Mouse (Mus musculus): ENCODE measurements around the gene Panx1. TPM values are rescaled to one million over a fixed set of nuclear protein-coding genes. Genes with fewer than 3 reads are reported as not detected.

Gene Panx1
- polyA plus RNA-seq, 1 experiment: 28.2 TPM

DNA sequence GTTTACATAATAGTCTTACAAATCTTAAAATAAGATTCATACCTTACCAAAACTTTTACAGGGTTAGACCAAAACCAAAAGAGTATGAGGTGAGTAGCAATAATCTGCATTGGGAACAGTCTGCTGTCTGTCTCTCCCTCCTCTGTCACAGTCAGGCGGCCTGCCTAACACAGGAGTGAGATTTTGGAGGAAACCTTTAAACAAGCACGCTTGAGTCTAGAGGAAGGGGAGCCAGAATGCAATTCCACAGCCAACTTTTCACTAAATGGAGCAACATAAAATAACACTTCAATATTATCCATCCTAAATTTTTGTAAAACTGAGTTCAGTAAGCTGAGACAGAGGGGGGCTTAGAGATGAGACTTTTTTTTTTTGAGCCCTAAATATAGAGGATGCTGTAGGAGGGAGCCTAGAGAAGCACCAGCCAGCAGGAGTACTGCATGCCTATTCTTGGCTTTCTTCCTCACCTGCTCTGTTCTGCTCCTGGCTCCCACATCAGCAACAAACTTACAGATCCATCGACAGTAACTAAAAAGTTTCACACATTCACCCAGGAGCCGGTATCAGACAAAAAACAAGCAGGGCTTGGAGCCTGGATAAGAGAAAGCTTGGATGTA lies 63.6 kb downstream of the Panx1 start:
- H3K4me1 ChIP-seq (ENCODE audit: control insufficient read depth, insufficient read depth, low read length): peaks cover 6% of the 10 kb centered on the region
- TF ChIP-seq POLR2A (IDR thresholded peaks at IDR 0.05; ENCODE audit: borderline replicate concordance, low read depth, low read length): no peak
- no peak for TF ChIP-seq CTCF (IDR thresholded peaks at IDR 0.05; ENCODE audit: low read depth, low read length)
- H3K4me3 ChIP-seq (ENCODE audit: insufficient read depth, low read length): no peak overlapping the region
- H3K27ac ChIP-seq (ENCODE audit: insufficient read depth, low read depth, low read length): no peak overlapping the region

DNA sequence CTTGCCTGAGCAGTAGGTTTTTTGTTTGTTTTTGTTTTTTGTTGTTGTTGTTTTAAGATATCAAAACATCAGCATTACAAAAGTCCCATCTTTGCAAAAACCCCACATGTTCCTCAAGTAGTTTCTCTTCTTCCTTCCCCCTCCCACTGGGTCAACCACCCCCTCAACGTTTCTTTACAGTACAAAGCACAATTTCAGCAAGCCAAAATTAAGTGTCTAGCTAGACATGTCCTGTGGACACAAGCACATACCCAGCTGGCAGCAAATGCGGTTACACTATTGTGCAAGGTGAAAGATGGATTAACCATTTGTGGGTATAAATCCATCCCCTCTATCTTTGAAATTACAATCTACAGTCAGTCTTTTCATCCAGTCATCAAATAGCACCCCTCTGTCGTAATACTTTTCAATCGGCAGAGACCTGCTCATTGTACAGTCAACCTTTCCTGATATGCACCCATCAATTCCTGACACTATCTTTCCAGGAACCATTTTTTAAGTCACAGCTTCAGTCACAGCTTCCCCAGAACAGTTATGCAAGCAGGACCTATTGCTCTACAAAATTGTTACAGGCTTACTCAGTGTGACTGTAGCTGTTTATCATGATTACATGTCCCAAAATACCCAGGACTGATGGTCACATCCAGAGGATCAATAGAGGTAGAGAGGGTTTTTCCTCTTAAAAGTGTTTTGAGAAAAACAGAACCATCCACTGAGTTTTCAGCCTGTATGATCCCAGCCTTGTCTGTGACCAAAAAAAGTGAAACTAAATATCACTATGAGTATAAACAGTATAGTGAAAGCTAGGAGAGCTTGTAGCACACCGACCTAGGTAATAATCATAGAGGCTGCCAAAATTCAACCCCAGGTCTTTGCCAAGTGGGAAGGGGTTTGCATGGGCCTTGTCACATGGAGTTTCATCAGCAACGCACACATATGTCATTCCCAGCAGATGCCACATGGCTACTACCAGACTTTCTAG lies 70.7 kb downstream of the Panx1 start:
- Histone ChIP-seq H3K4me3 (ENCODE audit: insufficient read depth, low read length) (no peak overlapping the region), H3K4me1 (ENCODE audit: control insufficient read depth, insufficient read depth, low read length) (no peaks in the 10 kb centered on the region), H3K27ac (ENCODE audit: insufficient read depth, low read depth, low read length) (no peak overlapping the region)
- no peak for TF ChIP-seq POLR2A (IDR thresholded peaks at IDR 0.05; ENCODE audit: borderline replicate concordance, low read depth, low read length)
- TF ChIP-seq CTCF (IDR thresholded peaks at IDR 0.05; ENCODE audit: low read depth, low read length): no peak

DNA sequence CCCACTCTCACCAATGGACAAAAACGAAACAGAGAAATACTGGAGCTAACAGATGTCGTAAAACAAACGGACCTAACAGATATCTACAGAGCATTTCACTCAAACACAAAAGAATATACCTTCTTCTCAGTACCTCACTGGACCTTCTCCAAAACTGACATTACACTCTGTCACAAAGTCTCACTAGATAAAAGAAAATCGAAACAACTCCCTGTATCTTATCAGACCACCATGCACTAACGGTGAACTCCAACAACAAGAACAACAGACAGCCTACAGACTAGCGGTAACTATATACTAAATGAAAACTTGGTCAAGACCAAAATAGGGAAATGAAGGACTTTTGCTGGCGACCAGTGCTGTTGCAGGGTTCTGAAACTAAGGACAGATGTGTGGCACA lies 71.5 kb downstream of the Panx1 start:
- H3K4me3 ChIP-seq (ENCODE audit: insufficient read depth, low read length): no peak overlapping the region
- no peaks in the 10 kb centered on the region for H3K4me1 ChIP-seq (ENCODE audit: control insufficient read depth, insufficient read depth, low read length)
- H3K27ac ChIP-seq (ENCODE audit: insufficient read depth, low read depth, low read length): no peak overlapping the region
- TF ChIP-seq CTCF (IDR thresholded peaks at IDR 0.05; ENCODE audit: low read depth, low read length) (no peak), POLR2A (IDR thresholded peaks at IDR 0.05; ENCODE audit: borderline replicate concordance, low read depth, low read length) (no peak)

DNA sequence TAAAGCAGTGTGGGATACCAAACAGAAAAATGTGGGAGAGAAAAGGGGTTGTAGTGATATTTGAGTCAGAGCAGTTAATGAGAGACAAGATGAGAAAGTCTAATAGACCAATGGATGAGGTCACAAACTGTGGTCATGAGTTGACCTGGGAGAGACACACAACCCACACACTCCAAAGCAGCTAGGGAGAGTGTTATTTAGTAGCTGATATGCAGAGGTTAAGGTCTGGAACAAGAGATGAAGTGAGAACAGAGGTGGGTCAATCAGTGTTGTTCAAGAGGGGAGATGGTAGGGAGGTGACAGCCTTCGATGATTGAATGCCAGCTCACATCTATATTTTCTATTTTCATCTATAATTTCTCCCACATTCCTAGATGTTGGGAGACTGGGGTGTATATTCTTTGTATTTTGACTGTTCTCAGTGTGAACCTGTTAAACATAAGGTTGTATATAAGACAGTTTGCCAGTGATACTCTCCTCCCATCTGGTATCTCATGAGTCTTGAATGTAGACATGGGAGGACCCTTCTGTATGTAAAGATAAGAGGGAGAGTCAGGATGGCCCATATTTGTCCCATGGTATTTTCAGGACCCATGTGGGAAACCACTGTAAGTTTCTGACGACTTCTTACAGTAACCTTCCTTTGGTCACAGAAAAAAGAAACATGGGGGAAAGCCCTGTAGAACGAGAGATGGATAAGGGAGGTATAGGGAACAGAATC lies 74.3 kb downstream of the Panx1 start:
- Histone ChIP-seq H3K4me1 (ENCODE audit: control insufficient read depth, insufficient read depth, low read length) (no peaks in the 10 kb centered on the region), H3K27ac (ENCODE audit: insufficient read depth, low read depth, low read length) (no peak overlapping the region), H3K4me3 (ENCODE audit: insufficient read depth, low read length) (no peak overlapping the region)
- TF ChIP-seq POLR2A (IDR thresholded peaks at IDR 0.05; ENCODE audit: borderline replicate concordance, low read depth, low read length): no peak
- TF ChIP-seq CTCF (IDR thresholded peaks at IDR 0.05; ENCODE audit: low read depth, low read length): no peak

DNA sequence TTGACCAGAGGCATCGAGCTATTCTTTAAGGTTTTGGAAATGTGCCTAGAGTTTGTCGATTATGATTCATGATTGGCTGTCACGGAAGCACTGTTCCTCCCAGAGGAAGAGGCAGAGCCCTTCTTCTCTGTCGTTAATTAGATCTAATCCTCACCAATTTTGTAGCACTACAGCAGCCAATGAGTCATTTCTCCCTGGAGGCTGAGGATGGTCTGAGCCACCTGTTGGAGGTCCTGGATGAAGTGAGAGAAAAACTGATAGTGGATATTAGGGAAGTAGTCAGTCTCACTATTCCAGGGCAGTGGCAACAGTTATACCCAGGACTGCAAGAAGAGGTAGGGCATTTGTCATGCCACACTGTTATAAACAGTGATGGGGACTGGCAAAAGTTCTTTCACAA lies 75.1 kb downstream of the Panx1 start:
- Histone ChIP-seq H3K4me3 (ENCODE audit: insufficient read depth, low read length) (no peak overlapping the region), H3K27ac (ENCODE audit: insufficient read depth, low read depth, low read length) (no peak overlapping the region), H3K4me1 (ENCODE audit: control insufficient read depth, insufficient read depth, low read length) (no peaks in the 10 kb centered on the region)
- no peak for TF ChIP-seq CTCF (IDR thresholded peaks at IDR 0.05; ENCODE audit: low read depth, low read length)
- no peak for TF ChIP-seq POLR2A (IDR thresholded peaks at IDR 0.05; ENCODE audit: borderline replicate concordance, low read depth, low read length)

DNA sequence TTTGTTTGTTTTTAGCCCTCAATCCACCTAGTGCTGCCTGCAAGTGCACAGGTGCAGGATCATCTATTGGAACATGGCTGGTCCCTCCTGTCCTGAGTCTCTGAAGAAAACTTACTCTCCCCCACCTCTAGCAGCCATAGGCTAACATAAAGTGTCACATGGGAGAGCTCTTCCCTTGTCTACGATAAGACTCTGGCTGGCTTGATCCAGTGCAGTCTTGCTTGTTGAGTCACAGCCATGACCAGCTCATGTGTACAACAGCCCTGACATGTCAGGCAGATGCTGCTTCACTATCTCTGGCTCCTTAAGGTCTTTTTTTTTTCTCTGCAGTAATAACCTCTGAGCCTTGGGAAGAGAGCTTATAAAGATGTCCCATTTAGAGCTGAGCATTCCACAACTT lies 77.7 kb downstream of the Panx1 start:
- Histone ChIP-seq H3K4me3 (ENCODE audit: insufficient read depth, low read length) (no peak overlapping the region), H3K27ac (ENCODE audit: insufficient read depth, low read depth, low read length) (no peak overlapping the region), H3K4me1 (ENCODE audit: control insufficient read depth, insufficient read depth, low read length) (no peaks in the 10 kb centered on the region)
- TF ChIP-seq POLR2A (IDR thresholded peaks at IDR 0.05; ENCODE audit: borderline replicate concordance, low read depth, low read length) (no peak), CTCF (IDR thresholded peaks at IDR 0.05; ENCODE audit: low read depth, low read length) (no peak)

DNA sequence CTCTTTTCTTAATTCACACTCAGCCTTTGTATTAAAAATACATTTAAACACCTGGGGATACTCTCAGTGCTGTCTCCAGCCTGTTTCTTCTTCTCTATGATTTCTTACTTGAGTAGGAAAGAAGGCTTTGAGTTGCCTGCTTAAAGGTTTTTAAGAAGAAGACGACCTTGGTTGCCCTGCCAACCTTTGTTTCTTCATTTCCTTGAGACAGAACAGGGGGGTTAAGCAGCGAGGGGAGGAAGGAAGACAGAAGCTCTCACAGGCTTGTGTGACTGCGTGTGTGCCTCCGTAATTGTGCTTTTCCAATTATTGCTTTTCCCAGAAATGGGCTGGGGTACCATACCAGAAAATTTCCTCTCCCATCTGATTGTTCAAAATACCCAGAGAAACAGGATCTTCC lies 78.5 kb downstream of the Panx1 start:
- TF ChIP-seq CTCF (IDR thresholded peaks at IDR 0.05; ENCODE audit: low read depth, low read length) (no peak), POLR2A (IDR thresholded peaks at IDR 0.05; ENCODE audit: borderline replicate concordance, low read depth, low read length) (no peak)
- no peak overlapping the region for H3K27ac ChIP-seq (ENCODE audit: insufficient read depth, low read depth, low read length)
- no peak overlapping the region for H3K4me3 ChIP-seq (ENCODE audit: insufficient read depth, low read length)
- no peaks in the 10 kb centered on the region for H3K4me1 ChIP-seq (ENCODE audit: control insufficient read depth, insufficient read depth, low read length)

DNA sequence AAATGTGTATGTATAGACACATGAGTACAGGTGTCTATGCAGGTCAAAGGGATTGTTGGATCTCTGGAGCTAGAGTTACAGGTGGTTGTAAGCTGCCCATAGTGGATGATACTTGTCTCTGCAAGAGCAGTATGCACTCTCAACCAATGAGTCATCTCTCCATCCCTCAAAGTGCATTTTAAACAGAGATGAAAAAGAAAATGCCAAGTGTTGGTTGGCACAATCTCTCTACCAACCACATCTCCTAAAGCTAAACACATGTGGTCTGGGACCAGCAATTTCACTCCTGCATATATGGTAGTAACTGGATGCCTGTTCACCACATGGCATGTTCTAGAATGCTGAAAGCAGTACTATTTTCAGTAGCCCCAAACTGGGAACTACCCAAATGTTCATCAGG lies 79.9 kb downstream of the Panx1 start:
- Histone ChIP-seq H3K4me1 (ENCODE audit: control insufficient read depth, insufficient read depth, low read length) (no peaks in the 10 kb centered on the region), H3K27ac (ENCODE audit: insufficient read depth, low read depth, low read length) (no peak overlapping the region), H3K4me3 (ENCODE audit: insufficient read depth, low read length) (no peak overlapping the region)
- TF ChIP-seq POLR2A (IDR thresholded peaks at IDR 0.05; ENCODE audit: borderline replicate concordance, low read depth, low read length): no peak
- TF ChIP-seq CTCF (IDR thresholded peaks at IDR 0.05; ENCODE audit: low read depth, low read length): no peak

DNA sequence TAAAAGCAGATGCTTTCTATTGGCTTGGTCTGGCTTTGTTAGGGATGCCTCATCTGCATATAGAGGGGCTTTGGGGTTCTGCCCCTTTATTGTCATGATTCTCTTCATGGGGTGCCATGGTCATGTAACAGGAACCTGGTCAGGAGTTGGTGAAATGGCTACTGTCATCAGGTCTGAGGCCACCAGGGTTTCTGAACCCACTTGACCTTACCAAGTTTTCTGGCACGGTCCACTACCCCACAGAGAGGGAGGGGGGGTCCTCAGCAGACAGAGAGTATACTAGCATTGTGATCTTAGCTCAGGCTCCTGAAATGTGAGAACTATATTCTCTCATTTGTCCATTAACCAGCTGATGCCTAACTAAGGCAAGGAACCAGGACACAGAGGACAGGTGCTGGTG lies 82.5 kb downstream of the Panx1 start:
- Histone ChIP-seq H3K4me1 (ENCODE audit: control insufficient read depth, insufficient read depth, low read length) (no peaks in the 10 kb centered on the region), H3K27ac (ENCODE audit: insufficient read depth, low read depth, low read length) (no peak overlapping the region), H3K4me3 (ENCODE audit: insufficient read depth, low read length) (no peak overlapping the region)
- no peak for TF ChIP-seq CTCF (IDR thresholded peaks at IDR 0.05; ENCODE audit: low read depth, low read length)
- no peak for TF ChIP-seq POLR2A (IDR thresholded peaks at IDR 0.05; ENCODE audit: borderline replicate concordance, low read depth, low read length)

Data from bone marrow macrophage, adult 2 months (primary cell).